8 mouse cellular contexts compared by ENCODE assay signal in genomic region chr11:31672170-31672563, GRCm38 (mm10). TPM values are rescaled to one million over a fixed set of nuclear protein-coding genes. Genes with fewer than 3 reads are reported as not detected.
DNase-seq lines count a peak whose midpoint lies in the region; ATAC-seq and TF ChIP-seq lines count a peak whose summit lies in the region.

No protein-coding gene starts in this region.

- no peak overlapping the region for H3K27ac ChIP-seq in cerebellum, adult 2 months (ENCODE audit: insufficient read depth, low read length)
- H3K27ac ChIP-seq in spleen, adult 2 months (ENCODE audit: insufficient read depth, low read length), result no peak overlapping the region
- H3K27ac ChIP-seq in limb, embryonic 14.5 days (replicated peaks; ENCODE audit: low read depth, low read length), result no peak overlapping the region
- H3K27ac ChIP-seq in stomach, embryonic 16.5 days (ENCODE audit: low read length), result no peak overlapping the region

- no peaks in the 10 kb centered on the region; the same call in none of the 2 replicates for H3K4me1 ChIP-seq in cerebellum, adult 2 months (ENCODE audit: control insufficient read depth, insufficient read depth, low read length)
- H3K4me1 ChIP-seq in spleen, adult 2 months (ENCODE audit: control insufficient read depth, insufficient read depth, insufficient read length), result no peaks in the 10 kb centered on the region; the same call in 1 of the 2 replicates
- H3K4me1 ChIP-seq in limb, embryonic 14.5 days (ENCODE audit: control insufficient read depth, insufficient read depth, low read length), result peaks cover 8% of the 10 kb centered on the region; the same call in 1 of the 2 replicates
- peaks cover 6% of the 10 kb centered on the region for H3K4me1 ChIP-seq in stomach, embryonic 16.5 days (ENCODE audit: control insufficient read depth, insufficient read depth, low read length)

- no peak for DNase-seq in cerebellum, adult 2 months
- DNase-seq in cerebellum, adult 9-10 months, result no peak
- DNase-seq in spleen, adult 2 months (ENCODE audit: low read depth in 1 of 2, low spot score in 2 of 2), result no peak
- DNase-seq in spleen, adult 12 weeks (ENCODE audit: low spot score), result no peak
- DNase-seq in limb, embryonic 14.5 days (ENCODE audit: low spot score), result no peak
- no peak for DNase-seq in left cerebral cortex, postnatal 36 days (ENCODE audit: low spot score in 2 of 2)
- DNase-seq in Muller cell, postnatal 12 days (ENCODE audit: inconsistent ontology term), result no peak

- ATAC-seq in limb, embryonic 14.5 days (ENCODE audit: low FRiP score, low read depth), result 0 out of 2 replicates have a peak, but pooled peaks have one; percentile 33
- no peak for ATAC-seq in stomach, embryonic 16.5 days (ENCODE audit: insufficient read depth, low FRiP score)

- peak overlapping the region; percentile 95 for H3K9ac ChIP-seq in limb, embryonic 14.5 days (ENCODE audit: low read depth, low read length, severe bottlenecking)
- peak overlapping the region; percentile 98 for H3K9ac ChIP-seq in stomach, embryonic 16.5 days (ENCODE audit: low read length)

- H3K4me3 ChIP-seq in cerebellum, adult 2 months (replicated peaks; ENCODE audit: insufficient read depth, low read depth, low read length), result peak overlapping the region; percentile 60
- H3K4me3 ChIP-seq in spleen, adult 2 months (ENCODE audit: extremely low read depth, insufficient read depth, insufficient read length), result peak overlapping the region; percentile 68
- H3K4me3 ChIP-seq in limb, embryonic 14.5 days (replicated peaks; ENCODE audit: low read length), result peak overlapping the region; percentile 90
- peak overlapping the region; percentile 93 for H3K4me3 ChIP-seq in stomach, embryonic 16.5 days (replicated peaks; ENCODE audit: low read length)

- no peak for TF ChIP-seq POLR2A in cerebellum, adult 2 months (IDR thresholded peaks at IDR 0.05; ENCODE audit: borderline replicate concordance, insufficient read depth, low read length)
- no peak for TF ChIP-seq POLR2A in spleen, adult 2 months (IDR thresholded peaks at IDR 0.05; ENCODE audit: low read depth, low read length)
- no peak for TF ChIP-seq POLR2A in limb, embryonic 14.5 days (IDR thresholded peaks at IDR 0.05; ENCODE audit: borderline replicate concordance, extremely low read depth, insufficient read depth, insufficient read length)

- 9% methylated on average over 9 of the region's 9 CpGs for WGBS in cerebellum, adult 2 months
- 14% methylated on average over 9 of the region's 9 CpGs for WGBS in spleen, adult 2 months
- WGBS in limb, embryonic 14.5 days, result 9% methylated on average over 9 of the region's 9 CpGs
- WGBS in stomach, embryonic 16.5 days, result 10% methylated on average over 9 of the region's 9 CpGs

- intact Hi-C loops in left cerebral cortex, postnatal 36 days (cut with DNase I), result no loop called here

- no peaks in the 10 kb centered on the region for H3K27me3 ChIP-seq in cerebellum, adult 2 months (ENCODE audit: control insufficient read depth, insufficient read depth, low read length)
- H3K27me3 ChIP-seq in spleen, adult 2 months (ENCODE audit: control insufficient read depth, insufficient read depth, low read length), result no peaks in the 10 kb centered on the region
- H3K27me3 ChIP-seq in limb, embryonic 14.5 days (ENCODE audit: control insufficient read depth, insufficient read depth, low read length), result no peaks in the 10 kb centered on the region
- no peaks in the 10 kb centered on the region for H3K27me3 ChIP-seq in stomach, embryonic 16.5 days (ENCODE audit: control insufficient read depth, insufficient read depth, low read length)

- no peak for TF ChIP-seq CTCF in cerebellum, adult 2 months (IDR thresholded peaks at IDR 0.05; ENCODE audit: borderline replicate concordance, insufficient read depth, low read depth, low read length)
- TF ChIP-seq CTCF in spleen, adult 2 months (IDR thresholded peaks at IDR 0.05; ENCODE audit: extremely low read depth, insufficient read depth, insufficient read length, insufficient replicate concordance), result no peak

- H3K4me2 ChIP-seq in limb, embryonic 14.5 days (replicated peaks; ENCODE audit: low read depth, low read length, severe bottlenecking), result peak overlapping the region; percentile 56
- H3K4me2 ChIP-seq in stomach, embryonic 16.5 days (ENCODE audit: low read depth, low read length), result peak overlapping the region; percentile 83

- peaks cover 2% of the 10 kb centered on the region; the same call in 1 of the 2 replicates for H3K36me3 ChIP-seq in spleen, adult 2 months (ENCODE audit: control insufficient read depth, insufficient read depth, low read length)
- H3K36me3 ChIP-seq in limb, embryonic 14.5 days (ENCODE audit: control insufficient read depth, insufficient read depth, low read length), result peaks cover 19% of the 10 kb centered on the region
- peaks cover 14% of the 10 kb centered on the region; the same call in 1 of the 2 replicates for H3K36me3 ChIP-seq in stomach, embryonic 16.5 days (ENCODE audit: control insufficient read depth, insufficient read depth, low read length)

- no peaks in the 10 kb centered on the region for H3K9me3 ChIP-seq in limb, embryonic 14.5 days (ENCODE audit: control insufficient read depth, low read length)
- H3K9me3 ChIP-seq in stomach, embryonic 16.5 days (replicated peaks; ENCODE audit: control insufficient read depth, low read length), result no peaks in the 10 kb centered on the region

RNA-seq across cellular contexts. Expression of gene Bod1, which starts 0.5 kb away (rescaled TPM):
- polyA plus RNA-seq in cerebellum, adult 2 months (2012; rRNA removed), result 130 and 139 TPM in 2 replicates
- polyA plus RNA-seq in spleen, adult 2 months (2012; rRNA removed), result 12.4 and 16.4 TPM in 2 replicates
- polyA plus RNA-seq in limb, embryonic 14.5 days (2012; rRNA removed), result 125 TPM in 2 replicates
- 120 and 128 TPM in 2 replicates for polyA plus RNA-seq in limb, embryonic 14.5 days (2014; fragmentation: Nextera tagmentation; extraction: Ambion mirVana)
- polyA plus RNA-seq in stomach, embryonic 16.5 days (2015; fragmentation: Nextera tagmentation; extraction: Ambion mirVana), result 57.0 and 62.0 TPM in 2 replicates
- 100 to 1,000 TPM in 1 of 2 experiments, 10 to 100 TPM in 1; 97.5 to 110 TPM for total RNA-seq in left cerebral cortex, postnatal 36 days (2021)
